Mouse (Mus musculus): ENCODE measurements around the gene Pgam1. TPM values are rescaled to one million over a fixed set of nuclear protein-coding genes. Genes with fewer than 3 reads are reported as not detected.

Gene Pgam1
- total RNA-seq, 4 experiments from 2014 or later = 554 to 587 (median 579) TPM

Other genes starting within 250 kb of the Pgam1 start
- 10 to 100 TPM; 43.6 to 51.7 (median 48.7) TPM for gene Slit1, start 168.3 kb upstream of the Pgam1 start, total RNA-seq (2022)
- gene Arhgap19, start 109.9 kb upstream of the Pgam1 start, total RNA-seq (2022) = 1 to 10 TPM; 3.2 to 5.5 (median 3.8) TPM
- 10 to 100 TPM; 18.5 to 22.1 (median 20.7) TPM for gene Frat1, start 82.0 kb upstream of the Pgam1 start, total RNA-seq (2022)
- gene Frat2, start 63.8 kb upstream of the Pgam1 start, total RNA-seq (2022) = 1 to 10 TPM; 5.9 to 8.2 (median 6.5) TPM
- 10 to 100 TPM; 30.1 to 33.4 (median 30.9) TPM for gene Rrp12, start 15.8 kb upstream of the Pgam1 start, total RNA-seq (2022)
- 10 to 100 TPM; 26.0 to 31.7 (median 29.0) TPM for gene Exosc1, start 21.5 kb downstream of the Pgam1 start, total RNA-seq (2022)
- 10 to 100 TPM; 38.1 to 43.7 (median 42.7) TPM for gene Zdhhc16, start 21.6 kb downstream of the Pgam1 start, total RNA-seq (2022)
- gene Mms19, start 69.2 kb downstream of the Pgam1 start, total RNA-seq (2022) = 10 to 100 TPM; 29.3 to 43.8 (median 34.7) TPM
- 10 to 100 TPM; 12.0 to 13.2 (median 12.5) TPM for gene Ubtd1, start 69.8 kb downstream of the Pgam1 start, total RNA-seq (2022)
- under 1 TPM in 2 of 4 experiments, not detected in 2; 0.62 to 0.81 TPM for gene Ankrd2, start 124.1 kb downstream of the Pgam1 start, total RNA-seq (2022)
- 1 to 10 TPM; 4.8 to 6.0 (median 5.2) TPM for gene Hoga1, start 133.7 kb downstream of the Pgam1 start, total RNA-seq (2022)
- 1 to 10 TPM in 1 of 4 experiments, under 1 TPM in 3; 0.36 to 1.2 (median 0.84) TPM for gene 4933411K16Rik, start 140.3 kb downstream of the Pgam1 start, total RNA-seq (2022)
- 10 to 100 TPM; 64.8 to 72.4 (median 68.3) TPM for gene Morn4, start 174.4 kb downstream of the Pgam1 start, total RNA-seq (2022)
- gene Pi4k2a, start 178.5 kb downstream of the Pgam1 start, total RNA-seq (2022) = 10 to 100 TPM; 64.0 to 69.1 (median 66.9) TPM
- gene Avpi1, start 217.1 kb downstream of the Pgam1 start, total RNA-seq (2022) = 10 to 100 TPM; 28.3 to 30.5 (median 29.8) TPM
- 10 to 100 TPM in 1 of 4 experiments, 1 to 10 TPM in 3; 8.7 to 10.2 (median 9.0) TPM for gene Marveld1, start 235.5 kb downstream of the Pgam1 start, total RNA-seq (2022)

Measured in left cerebral cortex, adult 8-10 months (tissue).